Comparison of ENCODE assay signal across 17 mouse cellular contexts in the genomic region with DNA sequence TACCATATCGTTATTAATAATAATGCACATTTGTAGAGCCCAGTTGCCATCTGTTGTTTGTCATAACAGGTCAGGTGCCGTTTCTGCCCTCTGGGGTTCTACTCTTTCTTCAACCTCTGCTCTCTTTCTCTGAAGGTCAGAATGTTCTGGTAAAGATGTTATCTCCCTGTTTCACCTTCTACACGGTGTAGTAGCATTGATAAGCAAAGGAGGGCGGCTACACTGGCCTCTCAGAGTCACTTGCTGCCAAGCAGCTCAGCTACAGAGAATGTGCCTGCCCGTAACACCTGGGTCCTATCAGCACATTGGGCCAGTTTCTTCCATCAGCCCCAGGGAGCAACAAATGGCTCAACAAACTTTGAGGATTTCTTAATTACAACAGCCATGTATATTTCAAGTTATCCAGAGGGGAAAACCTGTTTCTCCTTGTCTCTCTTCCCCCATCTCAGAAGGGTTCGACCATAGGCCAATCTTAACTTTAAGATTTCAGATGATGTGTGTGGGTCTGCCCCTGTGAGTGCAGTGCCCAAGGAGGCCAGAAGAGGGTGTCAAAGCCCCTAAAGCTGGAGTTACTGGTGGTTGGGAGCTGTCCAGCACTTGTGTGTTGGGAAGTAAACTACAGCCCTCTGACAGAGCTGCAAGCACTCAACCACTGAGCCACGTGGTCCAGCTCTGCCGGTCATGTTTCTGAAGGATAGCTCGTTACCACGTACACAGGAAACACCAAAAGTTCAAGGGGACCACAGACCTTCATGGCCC. TPM values are rescaled to one million over a fixed set of nuclear protein-coding genes. Genes with fewer than 3 reads are reported as not detected.
A peak's percentile ranks its signal among the peaks of the same experiment; 100 is the strongest.
DNase-seq lines count a peak whose midpoint lies in the region; ATAC-seq lines count a peak whose summit lies in the region.
"Had no signal": no experiment of that assay in that cellular context is flagged by ENCODE, and none has a peak within 500 bp of the region (broad histone marks: within the 10 kb centered on the region; RNA-seq: fewer than 3 reads in every experiment).

No protein-coding gene starts in this region.

- no peaks in the 10 kb centered on the region for H3K4me1 ChIP-seq in intestine, embryonic 14.5 days (replicated peaks; ENCODE audit: control insufficient read depth, insufficient read depth, low read length)
- H3K4me1 ChIP-seq: embryonic facial prominence, embryonic 13.5 days; heart, embryonic 10.5 days; hindbrain, embryonic 15.5 days; lung, embryonic 15.5 days had no signal

- no peaks in the 10 kb centered on the region for H3K9me3 ChIP-seq in intestine, embryonic 14.5 days (ENCODE audit: control insufficient read depth, low read length)
- H3K9me3 ChIP-seq: heart, embryonic 10.5 days; hindbrain, embryonic 15.5 days; lung, embryonic 15.5 days had no signal

- 88% methylated on average over 10 of the region's 10 CpGs for WGBS in intestine, embryonic 14.5 days

- H3K4me2 ChIP-seq in intestine, embryonic 14.5 days (ENCODE audit: low read length), result no peak overlapping the region
- H3K4me2 ChIP-seq: embryonic facial prominence, embryonic 13.5 days; hindbrain, embryonic 15.5 days; lung, embryonic 15.5 days had no signal

- H3K4me3 ChIP-seq in intestine, embryonic 14.5 days (ENCODE audit: low read depth, low read length), result no peak overlapping the region
- H3K4me3 ChIP-seq: embryonic facial prominence, embryonic 13.5 days; heart, embryonic 10.5 days; hindbrain, embryonic 15.5 days; lung, embryonic 15.5 days had no signal

- H3K27ac ChIP-seq in intestine, embryonic 14.5 days (ENCODE audit: low read depth), result no peak overlapping the region
- H3K27ac ChIP-seq: embryonic facial prominence, embryonic 13.5 days; heart, embryonic 10.5 days; hindbrain, embryonic 15.5 days; lung, embryonic 15.5 days had no signal

- no peak overlapping the region for H3K9ac ChIP-seq in intestine, embryonic 14.5 days (ENCODE audit: low read length)
- H3K9ac ChIP-seq: embryonic facial prominence, embryonic 13.5 days; forebrain, postnatal 0 days; hindbrain, embryonic 15.5 days; lung, embryonic 15.5 days had no signal

- no peak for ATAC-seq in intestine, embryonic 14.5 days (replicated peaks; ENCODE audit: low FRiP score, low TSS enrichment, low read depth)
- ATAC-seq: forebrain, postnatal 0 days had no signal

- H3K27me3 ChIP-seq in intestine, embryonic 14.5 days (replicated peaks; ENCODE audit: control insufficient read depth, insufficient read depth, low read length), result no peaks in the 10 kb centered on the region
- H3K27me3 ChIP-seq: embryonic facial prominence, embryonic 13.5 days; hindbrain, embryonic 15.5 days; lung, embryonic 15.5 days had no signal

- DNase-seq in kidney, adult 9 months, result peak; percentile 39
- DNase-seq in kidney, adult 18-20 months, result no peak
- DNase-seq in urinary bladder, postnatal 36 days (ENCODE audit: low spot score in 2 of 2), result peak; percentile 29 to 30
- no peak for DNase-seq in urinary bladder, postnatal 10 days (ENCODE audit: low spot score)
- peak; percentile 45 for DNase-seq in intestine, embryonic 14.5 days (ENCODE audit: low spot score)
- no peak for DNase-seq in right cerebral cortex, postnatal 14 days
- DNase-seq in heart, adult 18-20 months, result no peak
- DNase-seq in right cerebral cortex, adult 18-20 months, result no peak
- DNase-seq: adrenal gland, postnatal 14 days; cerebellum, adult 11 months; forebrain, postnatal 0 days; layer of hippocampus, postnatal 36 days; midbrain, embryonic 14.5 days had no signal

- 0 out of 2 replicates have a peak, but pooled peaks cover 4% of the 10 kb centered on the region for H3K36me3 ChIP-seq in intestine, embryonic 14.5 days (ENCODE audit: control insufficient read depth, insufficient read depth, low read length)
- H3K36me3 ChIP-seq: hindbrain, embryonic 15.5 days had no signal

RNA-seq across cellular contexts. Expression of gene Gmcl1, which starts 21.1 kb away (rescaled TPM):
- polyA plus RNA-seq in intestine, embryonic 14.5 days (2014; fragmentation: Nextera tagmentation; extraction: Ambion mirVana), result 28.2 and 31.6 TPM in 2 replicates
- total RNA-seq in heart, adult 18-20 months (2021), result 1 to 10 TPM; 4.3 to 5.6 TPM

RNA-seq across cellular contexts. Expression of gene Anxa4, which starts 39.1 kb away (rescaled TPM):
- 166 and 167 TPM in 2 replicates for polyA plus RNA-seq in intestine, embryonic 14.5 days (2014; fragmentation: Nextera tagmentation; extraction: Ambion mirVana)
- total RNA-seq in heart, adult 18-20 months (2021), result 10 to 100 TPM; 34.8 to 37.3 TPM

Comparison
In these comparisons a context has a peak if more than half of its experiments do, and no peak if none do; other contexts are left out.
1. DNase-seq: peak in kidney, adult 9 months (single experiment), urinary bladder, postnatal 36 days (2 of 2) and intestine, embryonic 14.5 days (single experiment); none in kidney, adult 18-20 months (single experiment), urinary bladder, postnatal 10 days (single experiment), right cerebral cortex, postnatal 14 days (single experiment), heart, adult 18-20 months (0 of 2) and right cerebral cortex, adult 18-20 months (single experiment).